9 mouse cellular contexts compared by ENCODE assay signal in genomic region chr8:108647556-108647955, GRCm38 (mm10).
DNase-seq lines count a peak whose midpoint lies in the region.
"Had no signal": no experiment of that assay in that cellular context is flagged by ENCODE, and none has a peak within 500 bp of the region (broad histone marks: within the 10 kb centered on the region; RNA-seq: fewer than 3 reads in every experiment).

No protein-coding gene starts in this region.

- peak; percentile 45 for DNase-seq in testis, postnatal 10 days (ENCODE audit: low spot score)
- no peak for DNase-seq in testis, postnatal 14 days (ENCODE audit: low spot score)
- DNase-seq in heart, adult 8-10 months (ENCODE audit: low spot score), result peak; percentile 29
- DNase-seq in kidney, postnatal 25 days, result peak; percentile 67 to 84
- peak; percentile 54 to 73 for DNase-seq in urinary bladder, postnatal 4 days (ENCODE audit: low spot score in 2 of 2)
- DNase-seq in yolk sac, embryonic 10.5 days (ENCODE audit: low spot score), result no peak
- no peak for DNase-seq in layer of hippocampus, adult 18-20 months (ENCODE audit: low spot score in 2 of 2)
- DNase-seq in layer of hippocampus, adult 8-10 months (ENCODE audit: low spot score in 2 of 2), result no peak
- DNase-seq: cerebellum, adult 18-20 months had no signal

Comparison
In these comparisons a context has a peak if more than half of its experiments do, and no peak if none do; other contexts are left out.
1. DNase-seq: peak in testis, postnatal 10 days (single experiment), heart, adult 8-10 months (single experiment), kidney, postnatal 25 days (2 of 2) and urinary bladder, postnatal 4 days (2 of 2); none in testis, postnatal 14 days (single experiment), yolk sac, embryonic 10.5 days (single experiment), layer of hippocampus, adult 18-20 months (0 of 2) and layer of hippocampus, adult 8-10 months (0 of 2).